Mouse (Mus musculus) heart, embryonic 11.5 days (tissue): ENCODE results near the gene Ltbp1. TPM values are rescaled to one million over a fixed set of nuclear protein-coding genes. Genes with fewer than 3 reads are reported as not detected.

ENCODE experiments used
- ATAC-seq: fragments of 200-750 bp; cut with Nextera tagmentation; replicated peaks from 2 replicates; pipeline ENCODE4 v1.8.0; 2017; ENCODE audit warnings: moderate library complexity; ENCODE audit not compliant: insufficient number of reproducible peaks, low FRiP score, low TSS enrichment
- H3K27ac ChIP-seq: fragments of 300-500 bp; sonication (generic); 2 replicates; pipeline ENCODE4 v1.5.1; 2014; ENCODE audit warnings: mild to moderate bottlenecking, low read depth, low read length
- H3K27me3 ChIP-seq: fragments of 300-500 bp; sonication (generic); 2 replicates; pipeline ENCODE4 v1.6.1; 2014; ENCODE audit warnings: mild to moderate bottlenecking, low read length, mixed read lengths; ENCODE audit not compliant: control insufficient read depth, insufficient read depth
- H3K36me3 ChIP-seq: fragments of 300-500 bp; sonication (generic); 2 replicates; pipeline ENCODE4 v1.6.1; 2014; ENCODE audit warnings: mild to moderate bottlenecking, low read length, moderate library complexity, mixed read lengths; ENCODE audit not compliant: control insufficient read depth, insufficient read depth
- H3K4me1 ChIP-seq: fragments of 300-500 bp; sonication (generic); 2 replicates; pipeline ENCODE4 v1.6.1; 2014; ENCODE audit warnings: low read length; ENCODE audit not compliant: control insufficient read depth, insufficient read depth
- H3K4me2 ChIP-seq: fragments of 300-500 bp; sonication (generic); 2 replicates; pipeline ENCODE4 v1.6.1; 2014; ENCODE audit warnings: mild to moderate bottlenecking, moderate library complexity
- H3K4me3 ChIP-seq: fragments of 300-500 bp; sonication (generic); 2 replicates; pipeline ENCODE4 v1.5.1; 2014; ENCODE audit warnings: low read depth, low read length
- H3K9ac ChIP-seq: fragments of 300-500 bp; sonication (generic); 2 replicates; pipeline ENCODE4 v1.6.1; 2014; ENCODE audit warnings: mild to moderate bottlenecking, low read depth, low read length, moderate library complexity
- H3K9me3 ChIP-seq: fragments of 300-500 bp; sonication (generic); replicated peaks from 2 replicates; pipeline ENCODE4 v1.6.1; 2016; ENCODE audit warnings: low read length; ENCODE audit not compliant: control insufficient read depth
- WGBS: fragments of 180-500 bp; shearing (Covaris S2); extraction: QIAGEN DNeasy Blood & Tissue Kit; methylation state at CpG from one replicate; pipeline ENCODE4 v1.1.7; 2014; ENCODE audit not compliant: insufficient replicate concordance; 5-methylcytosine and 5-hydroxymethylcytosine counted together
- polyA plus RNA-seq: library from polyadenylated mRNA; unstranded; fragments of >200 nt; fragmentation: Nextera tagmentation; extraction: Ambion mirVana; gene quantifications from 2 replicates; pipeline ENCODE4 v1.2.1, GENCODE M21; 2014

The Ltbp1 gene
- polyA plus RNA-seq, 1 experiment from 2014 or later, result 45.4 TPM

DNA sequence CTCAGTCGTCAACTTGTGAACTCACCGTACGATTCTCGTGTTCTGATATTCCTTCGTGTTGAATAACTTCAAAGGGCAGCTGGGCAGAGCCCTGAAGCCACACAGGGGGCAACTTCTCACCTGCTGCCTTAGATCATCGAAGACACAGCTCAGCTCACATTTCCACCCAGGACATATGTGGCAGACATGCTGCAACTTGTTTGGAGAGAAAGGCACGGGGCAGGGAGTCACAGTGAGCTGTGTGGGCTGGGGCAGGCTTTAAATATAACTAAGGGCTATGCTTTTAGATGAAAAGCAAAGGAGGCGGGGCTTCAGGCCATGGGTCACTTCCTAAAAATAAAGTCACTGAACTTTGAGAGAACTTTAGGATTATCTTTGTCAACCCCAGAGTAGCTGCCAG lies 51.3 kb downstream of the Ltbp1 start:
- Histone ChIP-seq H3K27ac (no peak overlapping the region), H3K4me1 (peaks cover 12% of the 10 kb centered on the region; the same call in 1 of the 2 replicates), H3K27me3 (no peaks in the 10 kb centered on the region), H3K36me3 (no peaks in the 10 kb centered on the region), H3K4me3 (no peak overlapping the region), H3K4me2 (no peak overlapping the region), H3K9ac (no peak overlapping the region), H3K9me3 (no peaks in the 10 kb centered on the region)
- no peak for ATAC-seq
- WGBS, result 68% methylated on average over 8 of the region's 8 CpGs

DNA sequence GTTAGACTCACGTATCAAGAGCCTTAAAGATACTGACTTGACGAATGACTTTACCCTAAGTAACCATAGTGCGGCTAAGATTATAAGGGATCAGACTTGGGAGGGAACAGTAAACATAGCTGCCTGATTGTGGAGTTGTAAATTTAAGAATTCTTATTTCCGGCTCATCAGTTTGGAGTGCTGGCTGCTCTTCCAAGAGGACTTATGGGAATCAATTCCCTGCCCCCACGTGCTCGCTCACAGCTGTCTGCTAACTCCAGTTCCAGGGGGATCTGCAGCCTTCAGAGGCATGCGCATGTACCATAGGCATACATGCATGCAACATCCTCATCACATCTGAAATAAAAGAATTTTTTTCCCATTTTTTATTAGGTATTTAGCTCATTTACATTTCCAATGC lies 61.0 kb downstream of the Ltbp1 start:
- Histone ChIP-seq H3K9me3 (no peaks in the 10 kb centered on the region), H3K4me2 (no peak overlapping the region), H3K27me3 (no peaks in the 10 kb centered on the region), H3K4me1 (peaks cover 11% of the 10 kb centered on the region), H3K36me3 (no peaks in the 10 kb centered on the region), H3K4me3 (no peak overlapping the region), H3K27ac (no peak overlapping the region), H3K9ac (no peak overlapping the region)
- no peak for ATAC-seq
- 85% methylated on average over 7 of the region's 7 CpGs for WGBS

DNA sequence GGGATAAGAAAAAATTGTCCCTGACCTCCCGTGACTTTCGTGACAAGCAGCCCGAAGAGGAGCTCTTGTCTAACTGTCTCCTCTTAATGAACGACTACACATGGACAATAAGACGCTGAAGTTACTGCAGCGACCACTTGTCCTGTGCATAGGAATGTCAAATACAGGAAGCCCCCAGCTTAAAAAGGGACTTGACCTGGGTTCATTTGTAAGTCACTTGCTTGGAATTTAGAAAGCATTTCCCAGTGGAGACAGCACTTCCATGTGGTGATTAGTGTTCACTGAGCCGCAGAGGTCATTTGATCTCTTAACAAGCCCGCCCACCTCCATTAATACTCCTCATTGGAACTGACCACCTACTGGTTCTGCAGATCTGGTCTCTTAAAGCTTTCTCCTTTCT lies 61.9 kb downstream of the Ltbp1 start:
- Histone ChIP-seq H3K36me3 (no peaks in the 10 kb centered on the region), H3K4me1 (peaks cover 21% of the 10 kb centered on the region), H3K27ac (peak overlapping the region; percentile 55), H3K4me2 (peak overlapping the region; percentile 10), H3K9ac (no peak overlapping the region), H3K4me3 (no peak overlapping the region), H3K27me3 (no peaks in the 10 kb centered on the region), H3K9me3 (no peaks in the 10 kb centered on the region)
- ATAC-seq, result no peak
- 26% methylated on average over 8 of the region's 8 CpGs for WGBS

DNA sequence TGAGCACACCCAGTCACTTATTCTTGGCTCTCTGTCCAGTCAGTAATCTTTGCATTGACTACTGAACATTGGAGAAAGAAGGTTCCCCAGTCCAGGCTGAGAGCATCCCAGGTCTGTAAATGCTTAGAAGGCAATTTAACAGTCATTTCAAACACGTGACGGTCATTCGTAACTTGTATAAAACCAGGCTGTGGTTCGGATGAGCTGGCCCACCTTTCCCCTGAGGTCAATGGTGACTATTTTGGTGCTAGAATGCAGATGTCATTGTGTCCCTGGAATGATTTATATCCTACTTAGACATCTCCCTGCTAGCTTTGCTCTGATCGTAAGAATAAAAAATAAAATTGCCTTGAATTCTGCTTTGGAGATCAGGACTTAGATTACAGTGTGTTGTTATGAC lies 63.9 kb downstream of the Ltbp1 start:
- H3K4me2 ChIP-seq, result no peak overlapping the region
- no peak overlapping the region for H3K9ac ChIP-seq
- H3K9me3 ChIP-seq, result no peaks in the 10 kb centered on the region
- no peak overlapping the region for H3K27ac ChIP-seq
- no peaks in the 10 kb centered on the region for H3K27me3 ChIP-seq
- 83% methylated on average over 5 of the region's 5 CpGs for WGBS
- peaks cover 33% of the 10 kb centered on the region for H3K4me1 ChIP-seq
- H3K36me3 ChIP-seq, result no peaks in the 10 kb centered on the region
- no peak for ATAC-seq
- no peak overlapping the region for H3K4me3 ChIP-seq

DNA sequence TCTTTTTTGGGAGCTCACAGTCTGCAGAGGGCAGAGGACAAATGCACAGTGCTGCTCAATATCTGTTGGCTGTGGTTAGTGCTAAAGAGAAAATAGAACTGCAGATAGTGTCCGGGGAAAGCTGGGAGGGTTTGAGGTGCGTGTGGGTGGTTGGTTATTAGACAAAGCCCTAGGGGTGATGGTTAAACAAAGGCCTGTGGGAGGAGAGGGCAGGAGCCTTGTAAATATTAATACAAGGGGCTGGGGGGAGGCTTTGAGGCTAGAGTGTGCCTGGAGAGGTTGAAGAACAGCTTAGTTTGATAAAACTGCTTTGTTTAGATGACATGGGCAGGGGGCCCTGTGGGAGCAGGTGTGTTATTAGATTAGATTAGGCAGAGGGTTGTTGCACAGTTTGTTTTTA lies 65.8 kb downstream of the Ltbp1 start:
- Histone ChIP-seq H3K36me3 (no peaks in the 10 kb centered on the region), H3K4me1 (peaks cover 48% of the 10 kb centered on the region), H3K4me2 (no peak overlapping the region), H3K9ac (0 out of 2 replicates have a peak overlapping the region, but pooled peaks have one; percentile 12), H3K27me3 (no peaks in the 10 kb centered on the region), H3K27ac (peak overlapping the region; percentile 67), H3K9me3 (no peaks in the 10 kb centered on the region), H3K4me3 (no peak overlapping the region)
- ATAC-seq, result no peak
- 12% methylated on average over 2 of the region's 2 CpGs for WGBS

DNA sequence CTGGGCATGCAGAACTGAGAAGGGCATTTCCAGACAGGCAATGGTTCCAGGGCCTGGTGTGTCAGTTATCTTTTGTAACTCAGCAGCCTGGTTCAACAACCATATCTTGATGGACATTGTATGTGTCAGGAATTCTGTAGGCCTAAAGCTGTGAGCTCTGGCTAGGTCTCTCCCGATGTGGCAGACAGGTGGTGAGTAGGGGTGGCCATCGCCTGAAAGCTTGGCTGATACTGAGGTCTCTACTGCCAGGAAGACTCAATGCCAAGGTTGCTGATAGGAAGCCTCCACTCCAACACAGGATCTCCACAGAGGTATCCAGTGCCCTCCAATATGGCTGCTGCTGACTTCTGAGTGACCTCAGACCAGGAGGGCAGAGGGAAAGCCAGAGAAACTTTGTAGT lies 66.4 kb downstream of the Ltbp1 start:
- no peak for ATAC-seq
- no peaks in the 10 kb centered on the region for H3K27me3 ChIP-seq
- no peak overlapping the region for H3K9ac ChIP-seq
- no peak overlapping the region for H3K4me3 ChIP-seq
- H3K4me2 ChIP-seq, result no peak overlapping the region
- 42% methylated on average over 2 of the region's 2 CpGs for WGBS
- no peaks in the 10 kb centered on the region for H3K9me3 ChIP-seq
- H3K27ac ChIP-seq, result peak overlapping the region; percentile 67
- peaks cover 48% of the 10 kb centered on the region for H3K4me1 ChIP-seq
- H3K36me3 ChIP-seq, result no peaks in the 10 kb centered on the region

DNA sequence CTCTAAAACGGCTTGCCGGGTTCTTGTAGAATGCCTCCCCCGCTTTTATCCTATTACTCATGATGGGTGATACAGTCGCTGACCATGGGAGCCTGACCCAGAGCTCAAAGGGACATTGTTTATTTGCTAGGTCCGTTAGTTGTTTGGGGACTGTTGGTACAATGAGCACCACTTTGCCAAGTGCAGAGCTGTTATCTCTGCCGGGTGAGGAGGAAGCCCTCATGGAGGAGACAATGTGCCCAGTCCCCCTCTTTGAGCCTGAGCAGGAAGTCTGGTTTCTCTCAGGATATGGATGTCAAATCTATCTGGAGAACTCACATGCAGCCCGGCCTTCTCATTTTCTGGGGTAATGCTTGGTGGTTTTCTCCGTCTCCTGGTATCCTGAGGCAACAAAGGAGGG lies 68.5 kb downstream of the Ltbp1 start:
- Histone ChIP-seq H3K9me3 (no peaks in the 10 kb centered on the region), H3K9ac (no peak overlapping the region), H3K4me1 (peaks cover 42% of the 10 kb centered on the region), H3K36me3 (no peaks in the 10 kb centered on the region), H3K4me3 (no peak overlapping the region), H3K27ac (peak overlapping the region; percentile 67), H3K27me3 (no peaks in the 10 kb centered on the region), H3K4me2 (peak overlapping the region; percentile 23; the same call in 1 of the 2 replicates)
- 13% methylated on average over 8 of the region's 8 CpGs for WGBS
- peak; percentile 81 for ATAC-seq

DNA sequence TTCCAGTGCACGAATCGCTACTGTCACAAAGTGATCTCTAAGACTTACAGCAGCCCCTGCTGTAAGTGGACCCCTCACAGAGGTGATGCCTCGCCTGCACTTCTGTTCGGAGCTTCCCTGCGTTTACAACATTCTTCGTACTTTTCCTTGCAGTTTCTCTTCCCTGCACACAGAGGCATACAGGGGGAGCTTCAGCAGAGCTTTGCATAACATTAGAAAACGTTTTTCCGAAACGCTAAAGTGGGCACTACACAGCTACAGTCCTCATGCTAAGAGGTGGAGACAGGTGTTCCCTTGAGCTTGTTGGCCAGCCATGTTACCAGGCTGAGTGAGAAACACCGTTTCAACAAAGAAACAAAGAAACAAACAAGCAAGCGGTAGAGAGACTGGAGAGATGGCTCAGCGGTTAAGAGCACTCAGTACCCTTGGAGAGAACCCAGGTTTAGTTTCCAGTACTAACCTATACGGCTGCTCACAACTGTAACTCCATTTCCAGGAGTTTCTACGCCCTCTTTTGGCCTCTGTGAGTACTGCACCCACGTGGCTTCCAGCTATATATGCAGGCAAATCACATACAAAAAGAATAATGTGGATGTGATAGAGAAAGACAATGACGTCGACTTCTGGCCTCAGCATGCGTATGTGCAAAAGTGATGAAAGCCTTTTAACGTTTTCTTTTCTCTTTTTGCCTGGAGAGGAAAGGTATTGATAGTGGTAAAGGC lies 69.8 kb downstream of the Ltbp1 start:
- H3K4me2 ChIP-seq, result peak overlapping the region; percentile 32
- WGBS, result 60% methylated on average over 19 of the region's 19 CpGs
- no peaks in the 10 kb centered on the region; the same call in 1 of the 2 replicates for H3K9me3 ChIP-seq
- H3K36me3 ChIP-seq, result no peaks in the 10 kb centered on the region
- H3K4me1 ChIP-seq, result peaks cover 42% of the 10 kb centered on the region
- no peaks in the 10 kb centered on the region for H3K27me3 ChIP-seq
- no peak overlapping the region for H3K4me3 ChIP-seq
- H3K9ac ChIP-seq, result 0 out of 2 replicates have a peak overlapping the region, but pooled peaks have one; percentile 6
- no peak for ATAC-seq
- peak overlapping the region; percentile 67 for H3K27ac ChIP-seq

DNA sequence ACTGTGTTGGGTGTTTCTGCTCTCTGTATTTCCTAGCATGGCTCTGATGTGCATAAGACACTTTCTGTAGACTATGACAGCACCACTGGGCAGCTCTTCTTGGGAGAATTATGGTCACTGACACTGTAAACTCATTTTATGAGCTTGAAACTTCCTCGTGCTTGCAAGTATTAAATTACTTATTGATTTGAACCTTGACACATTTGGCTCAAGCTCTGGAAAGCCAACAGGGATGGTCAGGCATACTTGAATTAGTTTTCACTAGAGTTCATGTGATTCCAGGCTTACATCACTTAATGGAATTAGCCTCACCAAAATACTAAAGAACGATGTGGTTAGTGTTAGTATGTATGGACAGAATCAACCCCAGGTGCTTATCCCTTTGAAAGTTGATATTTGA lies 76.0 kb downstream of the Ltbp1 start:
- Histone ChIP-seq H3K27me3 (no peaks in the 10 kb centered on the region), H3K27ac (no peak overlapping the region), H3K9me3 (no peaks in the 10 kb centered on the region; the same call in 1 of the 2 replicates), H3K9ac (no peak overlapping the region), H3K36me3 (no peaks in the 10 kb centered on the region), H3K4me3 (no peak overlapping the region), H3K4me2 (no peak overlapping the region), H3K4me1 (peaks cover 5% of the 10 kb centered on the region)
- ATAC-seq, result no peak
- WGBS, result 87% methylated on average over 2 of the region's 2 CpGs
